Mouse (Mus musculus) kidney, adult 8-10 months (tissue): ENCODE data around the gene Atcay.
"Not testable (repeated sequence)": the region's sequence is repeated elsewhere in the genome, so short reads cannot be mapped to it uniquely, and the experiment has no call there.

Experiments used
- DNase-seq, 2 experiments: peaks; one replicate each; pipeline ENCODE4 v3.0.0; 2022

Atcay gene

GRCm38 (mm10) chr10:81240876-81241275 is 10.2 kb upstream of the Atcay start:
- no peak for DNase-seq

- no peak for DNase-seq
Measured at GRCm38 (mm10) chr10:81238618-81239017, 8.0 kb upstream of the Atcay start.

GRCm38 (mm10) chr10:81236471-81237268 is 6.0 kb upstream of the Atcay start:
- no peak for DNase-seq

GRCm38 (mm10) chr10:81234206-81234605 is 3.6 kb upstream of the Atcay start:
- no peak for DNase-seq

- DNase-seq: no peak
Measured at GRCm38 (mm10) chr10:81233226-81233585, 2.6 kb upstream of the Atcay start.

- peak; percentile 91 to 93 for DNase-seq
Measured at GRCm38 (mm10) chr10:81232580-81233225, 2.1 kb upstream of the Atcay start, which contains the start of gene Zfr2. TSS of gene Zfr2 (plus strand) at chr10:81233155.

- no peak for DNase-seq
Measured at GRCm38 (mm10) chr10:81231436-81231835, 803 bp upstream of the Atcay start.

- no peak for DNase-seq
Measured at GRCm38 (mm10) chr10:81229735-81230437, 747 bp downstream of the Atcay start.

- not testable (repeated sequence) for DNase-seq
Measured at GRCm38 (mm10) chr10:81223731-81224130, 6.9 kb downstream of the Atcay start.

- no peak for DNase-seq
Measured at GRCm38 (mm10) chr10:81221402-81222015, 9.1 kb downstream of the Atcay start.

GRCm38 (mm10) chr10:81217964-81218363 is 12.7 kb downstream of the Atcay start:
- peak; percentile 52 to 79 for DNase-seq

- not testable (repeated sequence) for DNase-seq
Measured at GRCm38 (mm10) chr10:81217267-81217666, 13.4 kb downstream of the Atcay start.

GRCm38 (mm10) chr10:81216810-81217209 is 13.8 kb downstream of the Atcay start:
- DNase-seq: no peak

- DNase-seq: no peak
Measured at GRCm38 (mm10) chr10:81216260-81216659, 14.4 kb downstream of the Atcay start.

GRCm38 (mm10) chr10:81210154-81210553 is 20.5 kb downstream of the Atcay start:
- no peak for DNase-seq

GRCm38 (mm10) chr10:81204137-81204536 is 26.5 kb downstream of the Atcay start:
- DNase-seq: no peak

- DNase-seq: no peak
Measured at GRCm38 (mm10) chr10:81202978-81203720, 27.5 kb downstream of the Atcay start.

GRCm38 (mm10) chr10:81201807-81202758 is 28.6 kb downstream of the Atcay start, which contains the start of gene Nmrk2:
TSS of gene Nmrk2 (minus strand) at chr10:81202051.
- DNase-seq: no peak

- DNase-seq: no peak
Measured at GRCm38 (mm10) chr10:81200605-81201287, 29.9 kb downstream of the Atcay start.

- DNase-seq: no peak
Measured at GRCm38 (mm10) chr10:81200141-81200540, 30.5 kb downstream of the Atcay start.

- DNase-seq: no peak
Measured at GRCm38 (mm10) chr10:81198990-81199389, 31.6 kb downstream of the Atcay start.
